In genomic region chr11:53763496-53764140, GRCm38 (mm10) we compare ENCODE assay signal across 8 mouse cellular contexts. TPM values are rescaled to one million over a fixed set of nuclear protein-coding genes. Genes with fewer than 3 reads are reported as not detected.
DNase-seq lines count a peak whose midpoint lies in the region; ATAC-seq and TF ChIP-seq lines count a peak whose summit lies in the region.

No protein-coding gene starts in this region.

- in situ Hi-C loops in ES-E14 (cut with MboI; ENCODE audit: low sequenced_read_pairs in 2 of 2, unreplicated experiment in 2 of 2) = no loop called here

- TF ChIP-seq CTCF in cerebellum, adult 2 months (IDR thresholded peaks at IDR 0.05; ENCODE audit: borderline replicate concordance, insufficient read depth, low read depth, low read length) = no peak
- peak; percentile 60 for TF ChIP-seq CTCF in forebrain, postnatal 0 days (IDR thresholded peaks at IDR 0.05; ENCODE audit: low read depth)
- peak; percentile 60 for TF ChIP-seq CTCF in lung, embryonic 14.5 days (IDR thresholded peaks at IDR 0.05; ENCODE audit: low read depth)

- TF ChIP-seq POLR2A in cerebellum, adult 2 months (IDR thresholded peaks at IDR 0.05; ENCODE audit: borderline replicate concordance, insufficient read depth, low read length) = no peak

- 2% methylated on average over 33 of the region's 33 CpGs for WGBS in cerebellum, adult 2 months
- WGBS in forebrain, postnatal 0 days = 4% methylated on average over 33 of the region's 33 CpGs
- WGBS in lung, embryonic 14.5 days = under 1% methylated on average over 33 of the region's 33 CpGs

- peak overlapping the region; percentile 41 to 48 for H3K4me3 ChIP-seq in ES-E14 (ENCODE audit: insufficient read depth in 1 of 2, low read depth in 1 of 2, low read length in 2 of 2, poor library complexity in 1 of 2, severe bottlenecking in 1 of 2)
- H3K4me3 ChIP-seq in cerebellum, adult 2 months (replicated peaks; ENCODE audit: insufficient read depth, low read depth, low read length) = peak overlapping the region; percentile 41
- H3K4me3 ChIP-seq in forebrain, postnatal 0 days (ENCODE audit: low read depth, low read length) = peak overlapping the region; percentile 26
- peak overlapping the region; percentile 23 for H3K4me3 ChIP-seq in lung, embryonic 14.5 days (ENCODE audit: low read depth, low read length)

- peak; percentile 91 for ATAC-seq in forebrain, postnatal 0 days
- peak; percentile 78 for ATAC-seq in lung, embryonic 14.5 days (ENCODE audit: insufficient read depth)
- ATAC-seq in neutrophil, adult 5-6 weeks (ENCODE audit: extremely low read depth, insufficient number of reproducible peaks, low FRiP score, poor library complexity, severe bottlenecking) = peak; percentile 76

- H3K27me3 ChIP-seq in cerebellum, adult 2 months (ENCODE audit: control insufficient read depth, insufficient read depth, low read length) = no peaks in the 10 kb centered on the region
- peaks cover 13% of the 10 kb centered on the region; the same call in 1 of the 2 replicates for H3K27me3 ChIP-seq in forebrain, postnatal 0 days (ENCODE audit: insufficient read depth, low read length)
- H3K27me3 ChIP-seq in lung, embryonic 14.5 days (ENCODE audit: insufficient read depth, low read length) = no peaks in the 10 kb centered on the region

- H3K9ac ChIP-seq in ES-E14 (ENCODE audit: insufficient read depth, low read depth, low read length, poor library complexity, severe bottlenecking) = peak overlapping the region; percentile 67
- H3K9ac ChIP-seq in forebrain, postnatal 0 days = peak overlapping the region; percentile 35
- peak overlapping the region; percentile 58 for H3K9ac ChIP-seq in lung, embryonic 14.5 days

- H3K27ac ChIP-seq in ES-E14 (ENCODE audit: insufficient read depth, low read depth, low read length, poor library complexity, severe bottlenecking) = peak overlapping the region; percentile 66
- H3K27ac ChIP-seq in cerebellum, adult 2 months (ENCODE audit: insufficient read depth, low read length) = no peak overlapping the region
- peak overlapping the region; percentile 22; the same call in 1 of the 2 replicates for H3K27ac ChIP-seq in forebrain, postnatal 0 days (ENCODE audit: low read depth, low read length)
- peak overlapping the region; percentile 97 for H3K27ac ChIP-seq in lung, embryonic 14.5 days (ENCODE audit: low read depth)

- DNase-seq in ES-E14 (ENCODE audit: low read depth, low spot score) = no peak
- peak; percentile 66 to 67 for DNase-seq in cerebellum, adult 2 months
- DNase-seq in forebrain, postnatal 0 days = peak; percentile 64
- DNase-seq in heart, postnatal 4 days = peak; percentile 94
- peak; percentile 72 for DNase-seq in layer of hippocampus, adult 8-10 months (ENCODE audit: low spot score in 2 of 2)
- peak; percentile 93 for DNase-seq in lung, embryonic 14.5 days
- DNase-seq in thymus, adult 18-20 months = peak; percentile 88 to 92

- H3K9me3 ChIP-seq in ES-E14 (ENCODE audit: control insufficient read depth, insufficient read depth, low read depth, low read length) = no peaks in the 10 kb centered on the region
- H3K9me3 ChIP-seq in forebrain, postnatal 0 days (ENCODE audit: low read length) = no peaks in the 10 kb centered on the region
- H3K9me3 ChIP-seq in lung, embryonic 14.5 days (ENCODE audit: low read depth, low read length) = no peaks in the 10 kb centered on the region

- peaks cover 21 to 46% of the 10 kb centered on the region in 2 experiments for H3K4me1 ChIP-seq in ES-E14 (ENCODE audit: control insufficient read depth in 2 of 2, insufficient read depth in 2 of 2, low read length in 2 of 2, poor library complexity in 1 of 2)
- H3K4me1 ChIP-seq in cerebellum, adult 2 months (ENCODE audit: control insufficient read depth, insufficient read depth, low read length) = peaks cover 18% of the 10 kb centered on the region
- 0 out of 2 replicates have a peak, but pooled peaks cover 7% of the 10 kb centered on the region for H3K4me1 ChIP-seq in forebrain, postnatal 0 days (ENCODE audit: insufficient read depth)
- H3K4me1 ChIP-seq in lung, embryonic 14.5 days (ENCODE audit: insufficient read depth) = peaks cover 45% of the 10 kb centered on the region

- no peaks in the 10 kb centered on the region for H3K36me3 ChIP-seq in ES-E14 (ENCODE audit: control insufficient read depth, insufficient read depth, low read length, poor library complexity, severe bottlenecking)
- H3K36me3 ChIP-seq in forebrain, postnatal 0 days (ENCODE audit: insufficient read depth) = no peaks in the 10 kb centered on the region
- H3K36me3 ChIP-seq in lung, embryonic 14.5 days (ENCODE audit: insufficient read depth) = no peaks in the 10 kb centered on the region

- peak overlapping the region; percentile 59 for H3K4me2 ChIP-seq in forebrain, postnatal 0 days (ENCODE audit: low read depth)
- H3K4me2 ChIP-seq in lung, embryonic 14.5 days = peak overlapping the region; percentile 72

TF ChIP-seq in ES-E14, 5 proteins besides CTCF, POLR2A, EP300 and RAD21:
- TF ChIP-seq HCFC1 (IDR thresholded peaks at IDR 0.05; ENCODE audit: borderline replicate concordance, insufficient read depth, low read length) = no peak
- TF ChIP-seq ZC3H11A (IDR thresholded peaks at IDR 0.05; ENCODE audit: borderline replicate concordance, low read depth, low read length) = no peak
- TF ChIP-seq MAFK (IDR thresholded peaks at IDR 0.05; ENCODE audit: insufficient read depth, low read depth, low read length) = no peak
- TF ChIP-seq CHD2 (IDR thresholded peaks at IDR 0.05; ENCODE audit: low read depth, low read length) = no peak
- TF ChIP-seq ZNF384 (IDR thresholded peaks at IDR 0.05; ENCODE audit: low read depth, low read length) = no peak

RNA-seq across cellular contexts. Expression of gene Irf1, which starts 6.2 kb away (rescaled TPM):
- total RNA-seq in ES-E14 (2012; rRNA removed) = 28.0 and 40.1 TPM in 2 replicates
- 5.6 and 6.0 TPM in 2 replicates for polyA plus RNA-seq in cerebellum, adult 2 months (2012; rRNA removed)
- 3.1 and 3.7 TPM in 2 replicates for total RNA-seq in forebrain, postnatal 0 days (2014; rRNA removed)
- polyA plus RNA-seq in forebrain, postnatal 0 days (2015; fragmentation: Nextera tagmentation; extraction: Ambion mirVana) = 3.2 and 4.0 TPM in 2 replicates
- total RNA-seq in heart, postnatal 4 days (2021) = 10 to 100 TPM; 11.8 to 12.2 TPM
- total RNA-seq in layer of hippocampus, adult 8-10 months (2022) = 10 to 100 TPM in 3 of 4 experiments, 1 to 10 TPM in 1; 9.7 to 12.9 (median 11.0) TPM
- 17.3 and 17.9 TPM in 2 replicates for polyA plus RNA-seq in lung, embryonic 14.5 days (2014; fragmentation: Nextera tagmentation; extraction: Ambion mirVana)
- total RNA-seq in neutrophil, adult 5-6 weeks (2017) = 358 and 383 TPM in 2 replicates

RNA-seq across cellular contexts. Expression of gene Gm17334, which starts 9.4 kb away (rescaled TPM):
- total RNA-seq in ES-E14 (2012; rRNA removed) = 0.22 and 0.53 TPM in 2 replicates
- polyA plus RNA-seq in cerebellum, adult 2 months (2012; rRNA removed) = 0.32 and 0.44 TPM in 2 replicates
- 1.5 TPM in 1 of 2 replicates, not detected in the other for total RNA-seq in forebrain, postnatal 0 days (2014; rRNA removed)
- not detected in 2 replicates for polyA plus RNA-seq in forebrain, postnatal 0 days (2015; fragmentation: Nextera tagmentation; extraction: Ambion mirVana)
- not detected for total RNA-seq in heart, postnatal 4 days (2021)
- 1 to 10 TPM; 1.1 to 2.4 (median 1.9) TPM for total RNA-seq in layer of hippocampus, adult 8-10 months (2022)
- 0.22 and 0.28 TPM in 2 replicates for polyA plus RNA-seq in lung, embryonic 14.5 days (2014; fragmentation: Nextera tagmentation; extraction: Ambion mirVana)
- total RNA-seq in neutrophil, adult 5-6 weeks (2017) = 1.2 TPM in 1 of 2 replicates, not detected in the other

RNA-seq across cellular contexts. Expression of gene Il5, which starts 43.0 kb away (rescaled TPM):
- total RNA-seq in ES-E14 (2012; rRNA removed) = not detected in 2 replicates
- polyA plus RNA-seq in cerebellum, adult 2 months (2012; rRNA removed) = 0.16 and 0.22 TPM in 2 replicates
- total RNA-seq in forebrain, postnatal 0 days (2014; rRNA removed) = 0.23 and 0.29 TPM in 2 replicates
- polyA plus RNA-seq in forebrain, postnatal 0 days (2015; fragmentation: Nextera tagmentation; extraction: Ambion mirVana) = 0.10 and 0.18 TPM in 2 replicates
- total RNA-seq in heart, postnatal 4 days (2021) = not detected
- not detected for total RNA-seq in layer of hippocampus, adult 8-10 months (2022)
- not detected in 2 replicates for polyA plus RNA-seq in lung, embryonic 14.5 days (2014; fragmentation: Nextera tagmentation; extraction: Ambion mirVana)
- total RNA-seq in neutrophil, adult 5-6 weeks (2017) = not detected in 2 replicates

RNA-seq across cellular contexts. Expression of gene Rad50, which starts 56.5 kb away (rescaled TPM):
- total RNA-seq in ES-E14 (2012; rRNA removed) = 30.9 and 32.0 TPM in 2 replicates
- 5.4 TPM in 2 replicates for polyA plus RNA-seq in cerebellum, adult 2 months (2012; rRNA removed)
- total RNA-seq in forebrain, postnatal 0 days (2014; rRNA removed) = 7.1 and 9.2 TPM in 2 replicates
- 8.6 and 11.8 TPM in 2 replicates for polyA plus RNA-seq in forebrain, postnatal 0 days (2015; fragmentation: Nextera tagmentation; extraction: Ambion mirVana)
- total RNA-seq in heart, postnatal 4 days (2021) = 10 to 100 TPM; 13.0 to 13.5 TPM
- 10 to 100 TPM; 11.3 to 15.9 (median 13.0) TPM for total RNA-seq in layer of hippocampus, adult 8-10 months (2022)
- polyA plus RNA-seq in lung, embryonic 14.5 days (2014; fragmentation: Nextera tagmentation; extraction: Ambion mirVana) = 29.3 and 32.3 TPM in 2 replicates
- total RNA-seq in neutrophil, adult 5-6 weeks (2017) = 36.7 and 43.1 TPM in 2 replicates
